Mouse (Mus musculus): ENCODE data around the gene Gm16503. TPM values are rescaled to one million over a fixed set of nuclear protein-coding genes. Genes with fewer than 3 reads are reported as not detected.
"Not testable (repeated sequence)": the region's sequence is repeated elsewhere in the genome, so short reads cannot be mapped to it uniquely, and the experiment has no call there.

Gene Gm16503
- total RNA-seq, 2 experiments from 2014 or later = 0.40 to 0.41 TPM

DNA sequence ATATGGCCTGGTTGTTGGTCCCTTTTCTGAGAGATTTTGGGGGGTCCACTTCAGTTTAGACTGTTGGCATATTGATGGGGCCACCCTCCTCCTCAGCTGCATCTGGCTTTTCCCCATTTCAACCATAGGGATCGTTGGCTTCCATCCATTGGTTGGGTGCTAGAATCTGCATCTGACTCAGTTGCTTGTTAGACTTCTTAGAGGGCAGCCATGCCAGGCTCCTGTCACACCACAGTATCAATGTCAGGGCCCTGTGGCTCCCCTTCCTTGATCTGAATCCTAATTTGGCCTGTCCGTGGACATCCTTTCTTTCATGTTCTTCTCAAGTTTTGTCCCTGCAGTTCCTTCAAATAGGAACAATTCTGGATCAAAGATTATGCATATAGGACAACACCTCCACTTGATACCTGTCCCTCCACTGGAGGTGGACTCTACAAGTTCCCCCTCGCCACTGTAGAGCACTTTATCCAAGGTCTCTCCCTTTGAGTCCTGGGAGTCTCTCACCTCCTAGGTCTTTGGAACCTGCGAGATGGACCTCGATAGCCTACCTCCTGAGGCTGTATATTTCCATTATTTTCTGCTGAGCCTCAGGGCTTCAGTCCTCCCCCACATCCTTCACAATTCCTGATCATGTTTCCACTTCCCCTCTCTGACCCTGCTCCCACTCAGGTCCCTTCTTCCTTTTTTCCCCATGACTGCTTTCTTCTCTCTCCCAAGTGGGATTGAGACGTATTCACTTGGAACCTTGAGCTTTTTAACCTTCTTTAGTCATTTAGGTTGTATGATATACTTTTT lies 25.6 kb downstream of the Gm16503 start:
- intact Hi-C loops (cut with DNase I) = no loop called here
- TF ChIP-seq CTCF (IDR thresholded peaks at IDR 0.05) = no peak
- Histone ChIP-seq H3K4me3 (no peak overlapping the region), H3K27ac (no peak overlapping the region)
- no peak for DNase-seq (ENCODE audit: extremely low spot score in 1 of 2, low spot score in 2 of 2)

DNA sequence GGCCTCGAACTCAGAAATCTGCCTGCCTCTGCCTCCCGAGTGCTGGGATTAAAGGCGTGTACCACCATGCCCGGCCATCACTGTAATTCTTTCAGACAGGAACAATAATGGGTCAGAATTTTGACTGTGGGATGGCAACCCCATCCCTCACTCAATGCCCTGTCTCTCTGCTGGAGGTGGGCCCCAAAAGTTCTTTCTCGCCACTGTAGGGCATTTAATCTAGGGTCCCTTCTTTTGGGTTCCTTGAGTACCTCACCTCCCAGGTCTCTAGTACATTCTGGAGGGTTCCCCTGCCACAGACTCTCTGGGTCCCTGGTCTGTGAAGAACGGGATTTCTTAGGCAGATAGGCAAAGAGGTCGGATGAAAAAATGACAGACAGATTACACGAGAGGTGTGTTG lies 31.1 kb downstream of the Gm16503 start:
- intact Hi-C loops (cut with DNase I); H3K4me3 ChIP-seq; DNase-seq (ENCODE audit: extremely low spot score in 1 of 2, low spot score in 2 of 2); H3K27ac ChIP-seq: not testable (repeated sequence)

GRCm38 (mm10) chr4:147579371-147579770 lies 39.4 kb downstream of the Gm16503 start:
- H3K27ac ChIP-seq; H3K4me3 ChIP-seq; DNase-seq (ENCODE audit: extremely low spot score in 1 of 2, low spot score in 2 of 2); intact Hi-C loops (cut with DNase I): not testable (repeated sequence)

DNA sequence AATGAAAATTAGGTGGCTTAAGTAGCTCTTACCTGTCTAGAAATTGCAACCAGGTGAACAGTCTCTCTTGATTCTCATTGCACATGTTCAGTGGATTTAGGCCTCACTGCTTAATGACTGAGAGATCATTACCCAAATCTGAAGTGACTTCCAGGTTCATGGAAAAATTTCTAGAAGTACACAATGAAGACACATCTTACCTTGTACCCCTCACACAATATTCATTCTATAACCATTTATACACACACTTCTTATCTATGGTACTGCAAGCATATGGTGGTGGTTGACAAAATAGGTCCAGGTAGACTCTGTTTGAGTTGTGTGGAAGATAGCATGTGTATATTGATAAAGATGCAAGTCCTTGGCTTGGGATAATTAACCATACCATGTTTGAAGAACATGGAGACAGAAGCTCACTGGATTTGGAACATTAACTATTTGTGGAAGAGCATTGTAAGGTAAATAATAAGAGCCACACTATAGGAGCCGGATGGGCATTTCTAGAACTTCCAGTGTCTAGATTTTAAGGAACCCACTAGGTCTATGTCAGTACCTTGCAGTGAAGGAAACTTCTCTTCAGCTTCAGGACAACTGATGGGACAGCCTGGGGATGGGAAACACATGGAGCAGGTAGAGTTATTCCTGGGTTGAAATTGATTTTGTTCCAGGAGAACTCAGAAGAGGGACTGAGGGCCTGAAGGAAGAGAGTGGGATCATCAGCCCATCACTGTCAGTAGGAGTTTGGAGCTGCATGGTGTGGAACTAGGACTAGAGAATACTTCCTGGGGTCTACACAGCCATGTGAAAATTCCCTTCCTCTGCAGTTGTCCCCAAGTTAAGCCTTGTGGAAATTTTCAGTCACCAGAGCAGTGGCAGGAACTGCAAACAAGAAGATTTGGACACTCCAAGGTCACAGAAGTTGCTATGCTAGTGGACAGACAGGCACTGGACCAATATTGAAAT lies 46.8 kb downstream of the Gm16503 start:
- intact Hi-C loops (cut with DNase I) = loop anchor here (5.0 kb wide), 1 partner anchor 64 kb away; no protein-coding TSS in a partner anchor
- no peak overlapping the region for H3K4me3 ChIP-seq
- TF ChIP-seq CTCF (IDR thresholded peaks at IDR 0.05) = no peak
- DNase-seq (ENCODE audit: extremely low spot score in 1 of 2, low spot score in 2 of 2) = no peak
- H3K27ac ChIP-seq = no peak overlapping the region

Other genes starting within 250 kb of the Gm16503 start
- gene Zfp988, start 234.5 kb upstream of the Gm16503 start, total RNA-seq (2021) = under 1 TPM; 0.16 to 0.33 TPM
- gene Zfp978, start 178.9 kb upstream of the Gm16503 start, total RNA-seq (2021) = not detected
- 1 to 10 TPM; 3.9 to 5.1 TPM for gene Zfp982, start 47.8 kb upstream of the Gm16503 start, total RNA-seq (2021)
- gene Zfp985, start 13.1 kb downstream of the Gm16503 start, total RNA-seq (2021) = not detected
- under 1 TPM; 0.27 to 0.30 TPM for gene Zfp979, start 102.3 kb downstream of the Gm16503 start, total RNA-seq (2021)
- not detected for gene Zfp534, start 162.3 kb downstream of the Gm16503 start, total RNA-seq (2021)